9 mouse cellular contexts compared by ENCODE assay signal in the genomic region with DNA sequence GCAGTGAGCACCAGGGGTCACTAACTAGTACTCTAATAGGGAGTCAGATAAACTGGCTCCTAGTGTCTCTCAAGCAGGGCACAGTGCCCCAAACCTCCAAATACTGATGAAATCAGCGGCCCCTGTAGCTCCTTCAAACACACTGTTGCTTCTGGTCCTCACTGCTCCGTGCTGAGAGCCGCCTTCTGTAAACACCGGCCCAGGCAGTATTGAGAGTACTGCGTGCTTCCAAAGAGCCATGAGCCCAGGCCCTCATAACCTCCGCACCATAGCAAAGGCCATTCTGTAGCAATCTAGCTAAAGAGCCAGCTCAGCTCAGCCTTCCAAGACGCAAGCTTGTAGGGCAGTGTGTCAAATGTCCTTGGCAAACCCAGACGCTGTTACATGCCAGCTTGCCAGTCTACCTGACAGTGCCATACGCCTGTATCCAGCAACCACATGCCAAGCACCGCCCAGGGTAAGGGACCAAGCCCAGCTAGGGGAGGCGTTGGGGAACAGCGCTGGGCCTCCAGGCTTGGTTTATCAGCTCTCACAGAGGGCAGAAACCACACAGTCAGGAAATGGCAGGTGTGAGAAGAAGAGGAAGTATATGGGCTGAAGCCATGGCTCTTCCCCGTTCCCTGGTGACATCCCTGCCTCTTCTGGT. TPM values are rescaled to one million over a fixed set of nuclear protein-coding genes. Genes with fewer than 3 reads are reported as not detected.
DNase-seq lines count a peak whose midpoint lies in the region; ATAC-seq lines count a peak whose summit lies in the region.
"Had no signal": no experiment of that assay in that cellular context is flagged by ENCODE, and none has a peak within 500 bp of the region (broad histone marks: within the 10 kb centered on the region; RNA-seq: fewer than 3 reads in every experiment).

No protein-coding gene starts in this region.

- H3K27me3 ChIP-seq in liver, embryonic 11.5 days (replicated peaks; ENCODE audit: control insufficient read depth, insufficient read depth, low read length) = no peaks in the 10 kb centered on the region
- no peaks in the 10 kb centered on the region for H3K27me3 ChIP-seq in stomach, embryonic 14.5 days (ENCODE audit: control insufficient read depth, insufficient read depth, low read length)
- no peaks in the 10 kb centered on the region for H3K27me3 ChIP-seq in embryonic facial prominence, embryonic 10.5 days (replicated peaks; ENCODE audit: low read depth, poor library complexity, severe bottlenecking)

- no peak overlapping the region for H3K4me3 ChIP-seq in liver, embryonic 11.5 days (ENCODE audit: low read depth, low read length)
- H3K4me3 ChIP-seq in stomach, embryonic 14.5 days (ENCODE audit: low read depth, low read length) = no peak overlapping the region
- H3K4me3 ChIP-seq in embryonic facial prominence, embryonic 10.5 days = no peak overlapping the region

- H3K36me3 ChIP-seq in liver, embryonic 11.5 days (ENCODE audit: control insufficient read depth, insufficient read depth, low read length) = no peaks in the 10 kb centered on the region
- H3K36me3 ChIP-seq in stomach, embryonic 14.5 days (ENCODE audit: control insufficient read depth, insufficient read depth, low read length) = no peaks in the 10 kb centered on the region
- H3K36me3 ChIP-seq in embryonic facial prominence, embryonic 10.5 days (replicated peaks) = no peaks in the 10 kb centered on the region

- DNase-seq in ovary, adult 18-20 months (ENCODE audit: low spot score) = peak; percentile 53
- no peak for DNase-seq in ovary, postnatal 10 days (ENCODE audit: low spot score)
- peak; percentile 68 for DNase-seq in c-Kit-negative CD71-positive TER-119-positive erythroid progenitor cells, embryonic 14.5 days (ENCODE audit: low read depth, low spot score)
- peak; percentile 81 for DNase-seq in gastrocnemius, postnatal 25 days
- DNase-seq in liver, embryonic 11.5 days (ENCODE audit: low spot score) = peak; percentile 58
- DNase-seq in embryo, embryonic 10.5 days (ENCODE audit: low spot score) = no peak
- DNase-seq in embryonic facial prominence, embryonic 10.5 days (ENCODE audit: low spot score) = no peak

- H3K9me3 ChIP-seq in liver, embryonic 11.5 days (ENCODE audit: control insufficient read depth, low read length) = no peaks in the 10 kb centered on the region
- no peaks in the 10 kb centered on the region for H3K9me3 ChIP-seq in stomach, embryonic 14.5 days (ENCODE audit: control insufficient read depth, low read depth, low read length)
- H3K9me3 ChIP-seq in embryonic facial prominence, embryonic 10.5 days = no peaks in the 10 kb centered on the region

- H3K4me1 ChIP-seq in liver, embryonic 11.5 days (replicated peaks; ENCODE audit: control insufficient read depth, insufficient read depth, low read length) = peaks cover 54% of the 10 kb centered on the region
- H3K4me1 ChIP-seq in stomach, embryonic 14.5 days (ENCODE audit: control insufficient read depth, insufficient read depth, low read length) = peaks cover 9% of the 10 kb centered on the region; the same call in 1 of the 2 replicates
- peaks cover 41% of the 10 kb centered on the region for H3K4me1 ChIP-seq in embryonic facial prominence, embryonic 10.5 days

- H3K4me2 ChIP-seq in liver, embryonic 11.5 days = peak overlapping the region; percentile 38
- H3K4me2 ChIP-seq in stomach, embryonic 14.5 days (replicated peaks; ENCODE audit: low read depth, low read length) = no peak overlapping the region

- peak overlapping the region; percentile 90 for H3K27ac ChIP-seq in liver, embryonic 11.5 days (ENCODE audit: low read depth, low read length)
- no peak overlapping the region for H3K27ac ChIP-seq in stomach, embryonic 14.5 days (ENCODE audit: low read length)
- H3K27ac ChIP-seq in embryonic facial prominence, embryonic 10.5 days (replicated peaks) = no peak overlapping the region; the same call in 1 of the 2 replicates
- H3K27ac ChIP-seq: macrophage had no signal

- peak; percentile 79 for ATAC-seq in liver, embryonic 11.5 days (replicated peaks; ENCODE audit: low FRiP score)
- peak; percentile 61; the same call in 1 of the 2 replicates for ATAC-seq in stomach, embryonic 14.5 days (ENCODE audit: insufficient number of reproducible peaks, insufficient read depth, low FRiP score, low read depth)

- WGBS in liver, embryonic 11.5 days = 41% methylated on average over 13 of the region's 13 CpGs
- 77% methylated on average over 13 of the region's 13 CpGs for WGBS in stomach, embryonic 14.5 days
- 87% methylated on average over 13 of the region's 13 CpGs for WGBS in embryonic facial prominence, embryonic 10.5 days

- peak overlapping the region; percentile 58 for H3K9ac ChIP-seq in liver, embryonic 11.5 days (ENCODE audit: low read depth, low read length)
- no peak overlapping the region for H3K9ac ChIP-seq in stomach, embryonic 14.5 days (replicated peaks; ENCODE audit: low read depth, low read length)

RNA-seq across cellular contexts. Expression of gene Commd7, which starts 24.6 kb away (rescaled TPM):
- 1 to 10 TPM; 9.5 TPM for total RNA-seq in gastrocnemius, postnatal 25 days (2021)
- polyA plus RNA-seq in liver, embryonic 11.5 days (2014; fragmentation: Nextera tagmentation; extraction: Ambion mirVana) = 65.1 and 66.8 TPM in 2 replicates
- 70.2 and 70.4 TPM in 2 replicates for polyA plus RNA-seq in stomach, embryonic 14.5 days (2014; fragmentation: Nextera tagmentation; extraction: Ambion mirVana)
- polyA plus RNA-seq in embryonic facial prominence, embryonic 10.5 days (2016; fragmentation: Nextera tagmentation; extraction: Ambion mirVana) = 72.2 and 74.3 TPM in 2 replicates

RNA-seq across cellular contexts. Expression of gene Dnmt3b, which starts 41.3 kb away (rescaled TPM):
- 1 to 10 TPM in 1 of 2 experiments, under 1 TPM in 1; 0.94 to 1.1 TPM for total RNA-seq in gastrocnemius, postnatal 25 days (2021)
- polyA plus RNA-seq in liver, embryonic 11.5 days (2014; fragmentation: Nextera tagmentation; extraction: Ambion mirVana) = 27.2 and 27.8 TPM in 2 replicates
- 10.6 and 12.8 TPM in 2 replicates for polyA plus RNA-seq in stomach, embryonic 14.5 days (2014; fragmentation: Nextera tagmentation; extraction: Ambion mirVana)
- polyA plus RNA-seq in embryonic facial prominence, embryonic 10.5 days (2016; fragmentation: Nextera tagmentation; extraction: Ambion mirVana) = 26.5 and 30.2 TPM in 2 replicates

Comparison
In these comparisons a context has a peak if more than half of its experiments do, and no peak if none do; other contexts are left out.
1. DNase-seq: peak in ovary, adult 18-20 months (single experiment), c-Kit-negative CD71-positive TER-119-positive erythroid progenitor cells, embryonic 14.5 days (single experiment), gastrocnemius, postnatal 25 days (single experiment) and liver, embryonic 11.5 days (single experiment); none in ovary, postnatal 10 days (single experiment), embryo, embryonic 10.5 days (single experiment) and embryonic facial prominence, embryonic 10.5 days (single experiment).